Mouse (Mus musculus): ENCODE measurements around the gene E2f7. TPM values are rescaled to one million over a fixed set of nuclear protein-coding genes. Genes with fewer than 3 reads are reported as not detected.

E2f7 gene
- total and polyA plus RNA-seq, 2 experiments from 2014 or later, result 4.7 to 17.1 TPM

GRCm38 (mm10) chr10:110806471-110806870 is 61.2 kb downstream of the E2f7 start:
- no peak overlapping the region for H3K4me2 ChIP-seq (ENCODE audit: low read depth, low read length)
- H3K36me3 ChIP-seq (replicated peaks; ENCODE audit: control insufficient read depth, insufficient read depth, low read length), result no peaks in the 10 kb centered on the region
- TF ChIP-seq CTCF (IDR thresholded peaks at IDR 0.05; ENCODE audit: low read depth) (no peak), EP300 (IDR thresholded peaks at IDR 0.05; ENCODE audit: low read depth) (no peak)
- no peaks in the 10 kb centered on the region for H3K4me1 ChIP-seq (ENCODE audit: control insufficient read depth, insufficient read depth)
- no peak overlapping the region for H3K9ac ChIP-seq (replicated peaks; ENCODE audit: low read depth, low read length)
- no peak for ATAC-seq (ENCODE audit: insufficient read depth, low read depth)
- H3K27ac ChIP-seq (ENCODE audit: low read depth), result no peak overlapping the region
- no peak overlapping the region for H3K4me3 ChIP-seq (ENCODE audit: low read depth, low read length)
- no peaks in the 10 kb centered on the region for H3K9me3 ChIP-seq (replicated peaks; ENCODE audit: control insufficient read depth, low read length)
- WGBS, result 84% methylated on average over 8 of the region's 8 CpGs
- DNase-seq (ENCODE audit: low spot score), result no peak
- H3K27me3 ChIP-seq (ENCODE audit: control insufficient read depth, insufficient read depth, low read length), result no peaks in the 10 kb centered on the region

DNA sequence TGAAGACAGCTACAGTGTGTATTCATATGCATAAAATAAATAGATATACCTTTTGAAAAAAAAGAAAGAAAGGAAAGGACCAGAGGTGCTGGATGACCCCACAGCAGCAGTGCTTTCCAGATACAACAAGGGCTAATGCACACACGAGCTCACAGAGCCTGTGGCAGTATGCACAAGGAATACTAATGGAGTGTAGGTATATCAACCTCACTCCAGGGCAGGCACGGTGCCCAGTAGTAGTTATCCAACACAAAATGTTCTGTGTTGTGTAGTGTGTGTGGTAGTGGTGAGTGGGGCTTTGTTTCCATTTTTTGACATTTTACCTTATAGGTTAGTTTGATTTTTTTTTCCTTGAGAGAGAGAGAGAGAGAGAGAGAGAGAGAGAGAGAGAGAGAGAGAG is 65.3 kb downstream of the E2f7 start:
- TF ChIP-seq EP300 (IDR thresholded peaks at IDR 0.05; ENCODE audit: low read depth), result no peak
- TF ChIP-seq CTCF (IDR thresholded peaks at IDR 0.05; ENCODE audit: low read depth), result no peak
- Histone ChIP-seq H3K27me3 (ENCODE audit: control insufficient read depth, insufficient read depth, low read length) (no peaks in the 10 kb centered on the region), H3K4me2 (ENCODE audit: low read depth, low read length) (no peak overlapping the region), H3K36me3 (replicated peaks; ENCODE audit: control insufficient read depth, insufficient read depth, low read length) (no peaks in the 10 kb centered on the region), H3K9me3 (replicated peaks; ENCODE audit: control insufficient read depth, low read length) (no peaks in the 10 kb centered on the region), H3K9ac (replicated peaks; ENCODE audit: low read depth, low read length) (no peak overlapping the region), H3K27ac (ENCODE audit: low read depth) (no peak overlapping the region), H3K4me1 (ENCODE audit: control insufficient read depth, insufficient read depth) (no peaks in the 10 kb centered on the region), H3K4me3 (ENCODE audit: low read depth, low read length) (no peak overlapping the region)
- DNase-seq (ENCODE audit: low spot score) (no peak), ATAC-seq (ENCODE audit: insufficient read depth, low read depth) (no peak)
- WGBS, result 71% methylated on average over 2 of the region's 2 CpGs

DNA sequence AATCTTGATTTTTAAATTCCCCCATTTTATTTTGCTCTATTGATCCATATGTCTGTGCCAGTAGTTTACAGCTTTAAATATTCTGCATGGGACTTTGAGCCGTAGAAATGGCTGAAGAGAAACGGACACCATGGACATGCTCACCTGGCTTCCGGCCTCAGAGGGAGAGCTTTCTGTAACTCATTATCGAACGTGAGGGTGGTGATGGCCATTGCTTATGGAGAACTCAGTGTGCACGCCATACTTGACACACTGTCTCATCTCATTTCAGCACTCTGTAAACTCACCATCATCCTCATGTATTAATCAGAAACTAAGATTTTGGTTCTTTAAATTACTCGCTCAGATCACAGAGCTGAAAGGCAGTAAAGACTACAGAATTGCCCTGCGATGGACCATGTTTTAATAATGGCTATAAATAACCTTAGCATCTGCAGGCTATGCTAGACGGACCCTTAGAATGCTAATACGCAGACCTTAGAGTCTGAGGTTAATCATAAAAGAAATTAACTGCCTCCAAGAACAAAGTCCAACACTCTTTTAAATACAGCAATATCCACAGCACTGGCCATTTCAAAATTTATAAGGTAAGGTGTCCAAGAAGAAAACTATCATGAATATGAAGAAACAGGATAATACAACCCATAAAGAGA is 66.1 kb downstream of the E2f7 start:
- ATAC-seq (ENCODE audit: insufficient read depth, low read depth) (no peak), DNase-seq (ENCODE audit: low spot score) (no peak)
- no peak overlapping the region for H3K27ac ChIP-seq (ENCODE audit: low read depth)
- H3K4me3 ChIP-seq (ENCODE audit: low read depth, low read length), result no peak overlapping the region
- no peaks in the 10 kb centered on the region for H3K9me3 ChIP-seq (replicated peaks; ENCODE audit: control insufficient read depth, low read length)
- no peaks in the 10 kb centered on the region for H3K4me1 ChIP-seq (ENCODE audit: control insufficient read depth, insufficient read depth)
- no peak overlapping the region for H3K4me2 ChIP-seq (ENCODE audit: low read depth, low read length)
- no peaks in the 10 kb centered on the region for H3K27me3 ChIP-seq (ENCODE audit: control insufficient read depth, insufficient read depth, low read length)
- no peaks in the 10 kb centered on the region for H3K36me3 ChIP-seq (replicated peaks; ENCODE audit: control insufficient read depth, insufficient read depth, low read length)
- TF ChIP-seq CTCF (IDR thresholded peaks at IDR 0.05; ENCODE audit: low read depth), result no peak
- TF ChIP-seq EP300 (IDR thresholded peaks at IDR 0.05; ENCODE audit: low read depth), result no peak
- 77% methylated on average over 10 of the region's 10 CpGs for WGBS
- no peak overlapping the region for H3K9ac ChIP-seq (replicated peaks; ENCODE audit: low read depth, low read length)

DNA sequence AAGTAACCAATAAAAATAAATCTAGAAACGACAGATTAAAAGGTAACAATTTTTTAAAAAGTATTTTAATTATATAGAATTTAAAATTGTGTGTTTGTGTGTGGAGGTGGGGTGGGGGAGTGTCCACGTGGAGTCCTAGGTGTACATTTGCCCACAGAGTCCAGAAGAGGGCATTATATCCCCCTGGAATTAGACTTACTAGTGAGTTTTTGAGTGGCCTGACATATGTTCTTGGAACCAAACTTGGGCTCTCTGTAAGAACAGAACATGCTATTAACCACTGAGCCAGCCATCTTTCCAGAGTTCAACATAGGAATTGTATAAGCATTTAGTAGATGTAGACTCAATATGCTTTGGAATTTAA is 66.6 kb downstream of the E2f7 start:
- no peak overlapping the region for H3K9ac ChIP-seq (replicated peaks; ENCODE audit: low read depth, low read length)
- TF ChIP-seq EP300 (IDR thresholded peaks at IDR 0.05; ENCODE audit: low read depth), result no peak
- TF ChIP-seq CTCF (IDR thresholded peaks at IDR 0.05; ENCODE audit: low read depth), result peak; percentile 19

DNA sequence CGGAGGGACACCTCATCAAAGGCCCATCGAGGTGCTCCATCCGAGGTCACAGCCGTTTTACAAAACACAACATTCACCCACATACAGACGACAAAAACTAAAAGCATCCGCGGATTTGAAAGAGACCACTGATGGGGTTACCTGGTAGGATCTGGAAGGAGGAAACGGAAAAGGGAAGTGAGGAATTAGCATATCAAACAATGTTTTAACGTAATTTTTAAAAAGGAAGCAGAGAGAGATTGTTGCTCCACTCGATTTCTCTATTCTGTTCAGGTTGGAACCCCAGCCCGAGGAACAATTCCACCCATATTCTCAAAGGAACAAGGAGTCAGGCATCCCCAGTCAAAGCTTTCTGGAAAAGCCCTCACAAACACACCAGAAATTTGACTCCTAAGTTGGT is 75.9 kb downstream of the E2f7 start:
- Histone ChIP-seq H3K9me3 (replicated peaks; ENCODE audit: control insufficient read depth, low read length) (no peaks in the 10 kb centered on the region), H3K27ac (ENCODE audit: low read depth) (no peak overlapping the region), H3K4me1 (ENCODE audit: control insufficient read depth, insufficient read depth) (no peaks in the 10 kb centered on the region), H3K4me3 (ENCODE audit: low read depth, low read length) (no peak overlapping the region), H3K27me3 (ENCODE audit: control insufficient read depth, insufficient read depth, low read length) (no peaks in the 10 kb centered on the region), H3K36me3 (replicated peaks; ENCODE audit: control insufficient read depth, insufficient read depth, low read length) (no peaks in the 10 kb centered on the region), H3K4me2 (ENCODE audit: low read depth, low read length) (no peak overlapping the region), H3K9ac (replicated peaks; ENCODE audit: low read depth, low read length) (no peak overlapping the region)
- 81% methylated on average over 11 of the region's 11 CpGs for WGBS
- no peak for ATAC-seq (ENCODE audit: insufficient read depth, low read depth)
- no peak for TF ChIP-seq CTCF (IDR thresholded peaks at IDR 0.05; ENCODE audit: low read depth)
- no peak for TF ChIP-seq EP300 (IDR thresholded peaks at IDR 0.05; ENCODE audit: low read depth)
- no peak for DNase-seq (ENCODE audit: low spot score)

More for the DNA sequence above, 66.6 kb downstream of the E2f7 start:
- Histone ChIP-seq H3K27me3 (ENCODE audit: control insufficient read depth, insufficient read depth, low read length) (no peaks in the 10 kb centered on the region), H3K4me2 (ENCODE audit: low read depth, low read length) (no peak overlapping the region), H3K36me3 (replicated peaks; ENCODE audit: control insufficient read depth, insufficient read depth, low read length) (no peaks in the 10 kb centered on the region), H3K27ac (ENCODE audit: low read depth) (no peak overlapping the region), H3K4me1 (ENCODE audit: control insufficient read depth, insufficient read depth) (no peaks in the 10 kb centered on the region), H3K9me3 (replicated peaks; ENCODE audit: control insufficient read depth, low read length) (no peaks in the 10 kb centered on the region), H3K4me3 (ENCODE audit: low read depth, low read length) (no peak overlapping the region)
- ATAC-seq (ENCODE audit: insufficient read depth, low read depth), result no peak
- DNase-seq (ENCODE audit: low spot score), result peak; percentile 38
- 45% methylated on average over 2 of the region's 2 CpGs for WGBS

GRCm38 (mm10) chr10:110821692-110822091 is 76.5 kb downstream of the E2f7 start:
- no peak for TF ChIP-seq CTCF (IDR thresholded peaks at IDR 0.05; ENCODE audit: low read depth)
- no peak for TF ChIP-seq EP300 (IDR thresholded peaks at IDR 0.05; ENCODE audit: low read depth)
- Histone ChIP-seq H3K4me1 (ENCODE audit: control insufficient read depth, insufficient read depth) (no peaks in the 10 kb centered on the region), H3K4me3 (ENCODE audit: low read depth, low read length) (no peak overlapping the region), H3K9ac (replicated peaks; ENCODE audit: low read depth, low read length) (no peak overlapping the region), H3K36me3 (replicated peaks; ENCODE audit: control insufficient read depth, insufficient read depth, low read length) (no peaks in the 10 kb centered on the region), H3K27ac (ENCODE audit: low read depth) (no peak overlapping the region), H3K27me3 (ENCODE audit: control insufficient read depth, insufficient read depth, low read length) (no peaks in the 10 kb centered on the region), H3K4me2 (ENCODE audit: low read depth, low read length) (no peak overlapping the region), H3K9me3 (replicated peaks; ENCODE audit: control insufficient read depth, low read length) (no peaks in the 10 kb centered on the region)
- ATAC-seq (ENCODE audit: insufficient read depth, low read depth) (no peak), DNase-seq (ENCODE audit: low spot score) (no peak)
- WGBS, result 81% methylated on average over 3 of the region's 3 CpGs

All from heart, postnatal 0 days (tissue).